Mouse (Mus musculus) inflammation-experienced regulatory T-cells, adult 6 months (primary cell): Measurements from ENCODE around the gene Obox8. TPM values are rescaled to one million over a fixed set of nuclear protein-coding genes. Genes with fewer than 3 reads are reported as not detected.

Experiments used
- ATAC-seq: one replicate; pipeline ENCODE4 v1.8.0; 2017
- polyA plus RNA-seq, 3 experiments: library from polyadenylated mRNA; unstranded; fragments of 100-300 nt; shearing (Covaris generic); gene quantifications; one replicate each; pipeline ENCODE4 v1.2.1; 2017

Obox8 gene
- under 1 TPM in 1 of 3 experiments, not detected in 2; 0.87 TPM for polyA plus RNA-seq

GRCm38 (mm10) chr7:14333457-14333856 lies at the start of gene Obox8:
Gene Obox8 (minus strand): TSS chr7:14333557.
- no peak for ATAC-seq

GRCm38 (mm10) chr7:14317209-14317608 lies 16.1 kb downstream of the Obox8 start:
- no peak for ATAC-seq

GRCm38 (mm10) chr7:14308671-14309070 lies 24.7 kb downstream of the Obox8 start:
- no peak for ATAC-seq

GRCm38 (mm10) chr7:14307571-14307970 lies 25.8 kb downstream of the Obox8 start:
- no peak for ATAC-seq

Other genes starting within 250 kb of the Obox8 start
- gene Sult2a3, start 210.5 kb downstream of the Obox8 start, polyA plus RNA-seq, result not detected
- gene Sult2a6, start 78.7 kb downstream of the Obox8 start, polyA plus RNA-seq, result not detected
- gene Sult2a8, start 113.2 kb upstream of the Obox8 start, polyA plus RNA-seq, result not detected
- gene Sult2a7, start 160.7 kb upstream of the Obox8 start, polyA plus RNA-seq, result not detected
- gene Vmn1r90, start 229.9 kb upstream of the Obox8 start, polyA plus RNA-seq, result not detected